Mouse (Mus musculus): ENCODE results near the gene Gm10762. TPM values are rescaled to one million over a fixed set of nuclear protein-coding genes. Genes with fewer than 3 reads are reported as not detected.
"Not testable (repeated sequence)": the region's sequence is repeated elsewhere in the genome, so short reads cannot be mapped to it uniquely, and the experiment has no call there.

Gene Gm10762
- 1.1 and 1.3 TPM in 2 replicates for polyA plus RNA-seq (2011; ENCODE audit: insufficient read depth, insufficient read length, low replicate concordance, missing spikeins)

GRCm38 (mm10) chr2:128967661-128968441, at the start of gene Gm10762:
Gene Gm10762 (minus strand): TSS chr2:128967725.
- 4% methylated on average over 80 of the region's 80 CpGs for WGBS
- peak within 1 kb of the TSS; percentile 100 for H3K27ac ChIP-seq (ENCODE audit: control insufficient read depth, insufficient read depth, low read depth, low read length, poor library complexity)
- peak within 1 kb of the TSS; percentile 93 for H3K4me3 ChIP-seq (replicated peaks; ENCODE audit: control insufficient read depth, low read depth, low read length)
- TF ChIP-seq CTCF (IDR thresholded peaks at IDR 0.05; ENCODE audit: control insufficient read depth, insufficient read depth, low read length) (no peak), POLR2A (IDR thresholded peaks at IDR 0.05; ENCODE audit: borderline replicate concordance, control insufficient read depth, low read depth, low read length) (peak; percentile 16; the same call in 1 of the 2 replicates)
- H3K4me1 ChIP-seq (ENCODE audit: control insufficient read depth, insufficient read depth, low read length), result no peaks in the 10 kb centered on the region; the same call in 1 of the 2 replicates

DNA sequence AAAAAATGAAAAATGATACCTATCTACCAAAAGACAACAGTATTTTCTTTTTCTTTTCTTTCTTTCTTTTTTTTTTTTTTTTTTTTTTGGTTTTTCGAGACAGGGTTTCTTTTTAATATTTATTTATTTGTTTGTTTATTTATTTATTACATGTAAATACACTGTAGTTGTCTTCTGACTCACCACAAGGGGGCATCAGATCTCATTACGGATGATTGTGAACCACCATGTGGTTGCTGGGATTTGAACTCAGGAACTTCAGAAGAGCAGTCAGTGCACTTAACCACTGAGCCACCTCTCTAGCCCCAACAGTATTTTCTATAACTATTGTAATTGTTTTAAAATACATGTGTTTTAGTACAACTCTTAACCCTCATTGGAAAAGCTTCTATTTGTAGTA, 41.3 kb upstream of the Gm10762 start:
- not testable (repeated sequence) for H3K27ac ChIP-seq (ENCODE audit: control insufficient read depth, insufficient read depth, low read depth, low read length, poor library complexity); H3K4me3 ChIP-seq (replicated peaks; ENCODE audit: control insufficient read depth, low read depth, low read length); H3K4me1 ChIP-seq (ENCODE audit: control insufficient read depth, insufficient read depth, low read length)
- WGBS, result 56% methylated on average over 2 of the region's 2 CpGs

- Histone ChIP-seq H3K27ac (ENCODE audit: control insufficient read depth, insufficient read depth, low read depth, low read length, poor library complexity) (no peak overlapping the region), H3K4me3 (replicated peaks; ENCODE audit: control insufficient read depth, low read depth, low read length) (no peak overlapping the region), H3K4me1 (ENCODE audit: control insufficient read depth, insufficient read depth, low read length) (no peaks in the 10 kb centered on the region; the same call in 1 of the 2 replicates)
- TF ChIP-seq CTCF (IDR thresholded peaks at IDR 0.05; ENCODE audit: control insufficient read depth, insufficient read depth, low read length) (no peak), POLR2A (IDR thresholded peaks at IDR 0.05; ENCODE audit: borderline replicate concordance, control insufficient read depth, low read depth, low read length) (no peak)
- 78% methylated on average over 4 of the region's 4 CpGs for WGBS
Measured at GRCm38 (mm10) chr2:129006194-129006749, 38.7 kb upstream of the Gm10762 start.

GRCm38 (mm10) chr2:129004872-129005271, 37.3 kb upstream of the Gm10762 start:
- TF ChIP-seq CTCF (IDR thresholded peaks at IDR 0.05; ENCODE audit: control insufficient read depth, insufficient read depth, low read length) (no peak), POLR2A (IDR thresholded peaks at IDR 0.05; ENCODE audit: borderline replicate concordance, control insufficient read depth, low read depth, low read length) (no peak)
- no peak overlapping the region for H3K4me3 ChIP-seq (replicated peaks; ENCODE audit: control insufficient read depth, low read depth, low read length)
- H3K27ac ChIP-seq (ENCODE audit: control insufficient read depth, insufficient read depth, low read depth, low read length, poor library complexity), result no peak overlapping the region
- no peaks in the 10 kb centered on the region; the same call in 1 of the 2 replicates for H3K4me1 ChIP-seq (ENCODE audit: control insufficient read depth, insufficient read depth, low read length)

DNA sequence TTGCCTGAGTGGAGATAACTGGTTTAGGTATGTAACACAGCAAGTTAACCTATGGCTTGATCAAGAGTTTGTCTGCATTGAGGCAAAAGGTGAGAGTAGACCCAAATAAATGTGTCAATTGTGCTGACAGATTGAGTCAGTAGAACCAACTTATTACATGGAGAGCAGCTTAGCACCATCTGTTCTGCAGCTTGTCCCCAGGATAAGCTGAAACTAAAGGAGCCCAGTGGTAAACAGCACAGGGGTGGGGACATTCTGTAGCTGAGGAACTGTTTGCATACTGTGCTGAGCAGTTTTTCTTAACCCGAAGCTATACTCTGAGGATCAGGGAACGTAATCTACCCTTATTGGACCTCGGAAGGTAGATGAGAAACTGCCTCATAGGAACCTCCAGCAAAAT, 17.2 kb upstream of the Gm10762 start:
- TF ChIP-seq CTCF (IDR thresholded peaks at IDR 0.05; ENCODE audit: control insufficient read depth, insufficient read depth, low read length), result no peak
- TF ChIP-seq POLR2A (IDR thresholded peaks at IDR 0.05; ENCODE audit: borderline replicate concordance, control insufficient read depth, low read depth, low read length), result no peak
- no peaks in the 10 kb centered on the region for H3K4me1 ChIP-seq (ENCODE audit: control insufficient read depth, insufficient read depth, low read length)
- H3K27ac ChIP-seq (ENCODE audit: control insufficient read depth, insufficient read depth, low read depth, low read length, poor library complexity), result no peak overlapping the region
- no peak overlapping the region for H3K4me3 ChIP-seq (replicated peaks; ENCODE audit: control insufficient read depth, low read depth, low read length)
- 88% methylated on average over 3 of the region's 3 CpGs for WGBS

DNA sequence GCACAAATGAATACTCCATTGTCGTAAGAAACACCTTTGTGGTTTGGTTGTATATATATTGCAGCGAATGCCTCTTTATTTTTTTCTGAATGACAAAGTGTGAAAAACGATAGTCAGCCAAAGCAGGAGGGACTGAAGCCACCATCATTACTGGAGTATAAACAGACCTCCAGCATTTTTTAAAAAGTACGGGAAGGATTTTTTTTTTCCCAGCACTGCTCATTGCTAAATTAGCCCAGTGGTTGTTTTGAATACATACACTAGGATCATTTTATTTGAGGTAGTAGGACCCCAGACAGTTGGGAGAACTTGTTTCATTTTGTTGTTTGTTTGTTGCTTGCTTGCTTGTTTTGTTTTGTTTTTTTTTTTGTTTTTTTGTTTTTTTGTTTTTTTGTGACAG, 8.0 kb upstream of the Gm10762 start:
- no peak for TF ChIP-seq POLR2A (IDR thresholded peaks at IDR 0.05; ENCODE audit: borderline replicate concordance, control insufficient read depth, low read depth, low read length)
- Histone ChIP-seq H3K27ac (ENCODE audit: control insufficient read depth, insufficient read depth, low read depth, low read length, poor library complexity) (no peak overlapping the region), H3K4me1 (ENCODE audit: control insufficient read depth, insufficient read depth, low read length) (no peaks in the 10 kb centered on the region), H3K4me3 (replicated peaks; ENCODE audit: control insufficient read depth, low read depth, low read length) (no peak overlapping the region)
- 88% methylated on average over 4 of the region's 4 CpGs for WGBS

GRCm38 (mm10) chr2:128972301-128972700, 4.8 kb upstream of the Gm10762 start:
- Histone ChIP-seq H3K27ac (ENCODE audit: control insufficient read depth, insufficient read depth, low read depth, low read length, poor library complexity) (no peak overlapping the region), H3K4me3 (replicated peaks; ENCODE audit: control insufficient read depth, low read depth, low read length) (no peak overlapping the region), H3K4me1 (ENCODE audit: control insufficient read depth, insufficient read depth, low read length) (no peaks in the 10 kb centered on the region; the same call in 1 of the 2 replicates)
- no peak for TF ChIP-seq POLR2A (IDR thresholded peaks at IDR 0.05; ENCODE audit: borderline replicate concordance, control insufficient read depth, low read depth, low read length)
- no peak for TF ChIP-seq CTCF (IDR thresholded peaks at IDR 0.05; ENCODE audit: control insufficient read depth, insufficient read depth, low read length)

- no peaks in the 10 kb centered on the region; the same call in 1 of the 2 replicates for H3K4me1 ChIP-seq (ENCODE audit: control insufficient read depth, insufficient read depth, low read length)
- H3K27ac ChIP-seq (ENCODE audit: control insufficient read depth, insufficient read depth, low read depth, low read length, poor library complexity), result no peak overlapping the region
- TF ChIP-seq CTCF (IDR thresholded peaks at IDR 0.05; ENCODE audit: control insufficient read depth, insufficient read depth, low read length) (no peak), POLR2A (IDR thresholded peaks at IDR 0.05; ENCODE audit: borderline replicate concordance, control insufficient read depth, low read depth, low read length) (no peak)
- no peak overlapping the region for H3K4me3 ChIP-seq (replicated peaks; ENCODE audit: control insufficient read depth, low read depth, low read length)
Measured at GRCm38 (mm10) chr2:128968475-128969083, 1.1 kb upstream of the Gm10762 start.

All from bone marrow, adult 2 months (tissue).